Mouse (Mus musculus) stomach, postnatal 0 days (tissue): ENCODE results near the gene Inafm2. TPM values are rescaled to one million over a fixed set of nuclear protein-coding genes. Genes with fewer than 3 reads are reported as not detected.

ENCODE experiments used
- ATAC-seq: fragments of 200-750 bp; cut with Nextera tagmentation; 2 replicates; pipeline ENCODE4 v1.8.0; 2017; ENCODE audit not compliant: low FRiP score, low TSS enrichment
- DNase-seq: peaks from one replicate; pipeline ENCODE4 v3.0.0-alpha.2; 2016; ENCODE audit warnings: low spot score
- H3K27ac ChIP-seq: fragments of 300-500 bp; sonication (generic); replicated peaks from 2 replicates; pipeline ENCODE4 v1.5.1; 2014; ENCODE audit warnings: mild to moderate bottlenecking, control low read depth
- H3K27me3 ChIP-seq: fragments of 300-500 bp; sonication (generic); 2 replicates; pipeline ENCODE4 v1.6.1; 2014; ENCODE audit warnings: low read length; ENCODE audit not compliant: control insufficient read depth, insufficient read depth
- H3K36me3 ChIP-seq: fragments of 300-500 bp; sonication (generic); 2 replicates; pipeline ENCODE4 v1.6.1; 2014; ENCODE audit warnings: low read length, mixed read lengths; ENCODE audit not compliant: control insufficient read depth, insufficient read depth
- H3K4me1 ChIP-seq: fragments of 300-500 bp; sonication (generic); replicated peaks from 2 replicates; pipeline ENCODE4 v1.6.1; 2014; ENCODE audit warnings: antibody characterized with exemption; ENCODE audit not compliant: control insufficient read depth, insufficient read depth
- H3K4me2 ChIP-seq: fragments of 300-500 bp; sonication (generic); replicated peaks from 2 replicates; pipeline ENCODE4 v1.6.1; 2014; ENCODE audit warnings: low read depth, mild to moderate bottlenecking, control low read depth, moderate library complexity
- H3K4me3 ChIP-seq: fragments of 300-500 bp; sonication (generic); 2 replicates; pipeline ENCODE4 v1.5.1; 2014; ENCODE audit warnings: low read depth, low read length, control low read depth
- H3K9ac ChIP-seq: fragments of 300-500 bp; sonication (generic); 2 replicates; pipeline ENCODE4 v1.6.1; 2014; ENCODE audit warnings: mild to moderate bottlenecking, low read length, control low read depth, mixed read lengths
- H3K9me3 ChIP-seq: fragments of 300-500 bp; sonication (generic); 2 replicates; pipeline ENCODE4 v1.6.1; 2016; ENCODE audit warnings: low read length; ENCODE audit not compliant: control insufficient read depth
- CTCF ChIP-seq: IDR thresholded peaks from 2 replicates; pipeline ENCODE4 v1.5.1; 2016; ENCODE audit warnings: antibody characterized with exemption, low read depth, mild to moderate bottlenecking, moderate library complexity
- EP300 ChIP-seq: optimal IDR thresholded peaks from 2 replicates; pipeline ENCODE3; 2016; ENCODE audit warnings: antibody characterized with exemption
- WGBS: fragments of 180-500 bp; shearing (Covaris S2); extraction: QIAGEN DNeasy Blood & Tissue Kit; methylation state at CpG from one replicate; pipeline ENCODE4 v1.1.7; 2014; 5-methylcytosine and 5-hydroxymethylcytosine counted together
- polyA plus RNA-seq: library from polyadenylated mRNA; unstranded; fragments of >200 nt; fragmentation: Nextera tagmentation; extraction: Ambion mirVana; gene quantifications from 2 replicates; pipeline ENCODE4 v1.2.1, GENCODE M21; 2015

The Inafm2 gene
- polyA plus RNA-seq, 1 experiment from 2014 or later, result 33.8 TPM

DNA sequence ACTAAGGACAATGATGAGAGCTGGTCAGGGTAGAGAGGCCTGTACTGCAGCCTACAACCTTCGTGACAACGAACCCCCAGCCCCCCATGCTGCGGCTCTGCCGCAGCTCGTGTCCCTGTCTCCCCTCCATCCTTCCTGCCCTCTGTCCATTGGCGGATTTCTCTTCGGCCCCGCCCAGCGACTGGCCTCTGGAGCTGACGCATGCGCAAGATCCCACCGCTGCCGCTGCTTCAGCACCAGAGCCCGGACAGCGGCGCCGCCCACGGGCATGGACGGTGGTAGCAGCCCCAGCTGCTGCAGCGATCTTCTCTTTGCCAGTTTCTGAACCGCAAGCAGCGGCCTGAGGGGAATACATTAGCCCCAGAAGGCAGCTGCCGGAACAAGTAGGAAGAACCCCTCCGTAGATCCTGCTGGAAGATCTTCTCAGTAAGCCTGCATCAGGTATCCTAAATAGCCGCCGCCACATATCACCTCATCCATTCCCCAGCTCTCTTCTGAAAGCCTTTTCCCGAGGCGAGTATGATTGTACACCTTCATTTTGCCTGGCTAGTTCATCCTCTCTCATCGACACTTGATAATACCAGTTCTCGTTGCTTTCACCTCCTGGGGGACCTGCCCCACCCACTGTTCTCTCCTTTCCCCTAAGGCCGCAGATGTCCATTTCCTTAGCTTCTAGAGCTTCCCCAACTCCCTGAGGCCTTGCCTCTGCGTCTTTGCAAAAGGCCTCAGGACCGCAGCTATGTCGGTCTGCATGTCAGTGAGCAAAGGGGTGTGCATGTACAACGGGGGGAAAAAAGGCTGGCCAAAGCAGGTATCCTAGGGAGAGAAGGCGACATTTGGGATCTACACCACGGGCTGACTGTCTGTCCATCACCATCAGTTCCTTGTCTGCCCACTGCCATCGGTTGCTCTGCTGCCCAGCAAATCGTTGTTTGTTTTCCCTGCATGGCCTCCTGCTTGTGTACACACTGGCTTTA lies 34.2 kb downstream of the Inafm2 start, which contains the start of gene Disp2:
Gene Disp2, plus strand, starts transcription at position 216 of the 977 bp plus-strand sequence.
- 11% methylated on average over 39 of the region's 39 CpGs for WGBS
- no peaks in the 10 kb centered on the region for H3K9me3 ChIP-seq

DNA sequence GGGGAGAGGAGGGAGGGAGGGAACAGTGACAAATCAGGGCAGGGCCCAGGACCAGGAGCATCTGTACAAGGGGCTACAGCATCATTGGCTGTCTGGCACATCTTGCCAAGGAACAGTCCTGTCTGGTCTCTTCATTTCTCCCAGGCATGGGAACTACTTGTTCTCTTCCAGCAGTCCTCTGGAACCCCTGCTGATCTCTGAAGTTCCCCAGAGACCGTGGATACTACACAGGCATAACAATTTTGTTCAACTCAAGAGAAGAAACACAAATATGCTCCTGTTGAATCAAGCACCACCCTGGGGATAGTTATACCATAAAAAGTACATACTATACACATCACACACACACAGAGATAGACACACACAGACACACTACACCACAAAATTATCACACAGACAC lies 35.6 kb downstream of the Inafm2 start:
- Histone ChIP-seq H3K27me3 (no peaks in the 10 kb centered on the region), H3K36me3 (no peaks in the 10 kb centered on the region), H3K4me1 (0 out of 2 replicates have a peak, but pooled peaks cover 3% of the 10 kb centered on the region), H3K4me2 (no peak overlapping the region), H3K27ac (no peak overlapping the region), H3K9ac (no peak overlapping the region), H3K9me3 (no peaks in the 10 kb centered on the region), H3K4me3 (no peak overlapping the region)
- no peak for DNase-seq
- 48% methylated on average over 1 of the region's 1 CpGs for WGBS
- no peak for ATAC-seq
- TF ChIP-seq EP300, result no peak
- no peak for TF ChIP-seq CTCF

More for the DNA sequence above, 34.2 kb downstream of the Inafm2 start, which contains the start of gene Disp2:
- Histone ChIP-seq H3K27ac (no peak within 1 kb of the TSS), H3K36me3 (no peaks in the 10 kb centered on the region), H3K4me3 (peak within 1 kb of the TSS; percentile 23; the same call in 1 of the 2 replicates), H3K4me1 (0 out of 2 replicates have a peak, but pooled peaks cover 3% of the 10 kb centered on the region), H3K9ac (no peak within 1 kb of the TSS), H3K4me2 (peak within 1 kb of the TSS; percentile 51), H3K27me3 (no peaks in the 10 kb centered on the region)
- ATAC-seq (peak; percentile 84), DNase-seq (peak; percentile 94)
- peak; percentile 68 for TF ChIP-seq CTCF
- no peak for TF ChIP-seq EP300

DNA sequence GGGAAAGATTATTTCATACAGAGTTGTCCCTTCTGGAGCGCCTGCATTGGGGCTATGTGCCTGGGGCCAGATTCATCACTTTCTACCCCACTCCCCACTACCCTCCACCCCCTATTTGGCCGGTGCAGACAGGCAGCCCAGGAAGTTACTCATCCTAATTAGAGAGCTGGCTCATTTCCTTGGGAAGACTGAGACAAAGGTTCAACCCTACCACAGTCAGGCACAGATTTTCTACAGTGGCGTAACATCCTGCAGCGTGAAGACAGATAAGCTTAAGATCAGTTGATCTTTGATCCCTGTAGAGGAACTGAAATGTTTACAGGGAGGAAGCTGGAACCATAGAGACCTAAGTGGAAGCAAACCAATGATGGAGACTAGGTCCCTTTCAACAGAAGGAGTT lies 36.7 kb downstream of the Inafm2 start:
- no peak overlapping the region for H3K27ac ChIP-seq
- H3K9me3 ChIP-seq, result no peaks in the 10 kb centered on the region
- DNase-seq (no peak), ATAC-seq (no peak)
- TF ChIP-seq CTCF (no peak), EP300 (no peak)
- H3K36me3 ChIP-seq, result no peaks in the 10 kb centered on the region
- WGBS, result 63% methylated on average over 4 of the region's 4 CpGs
- no peak overlapping the region for H3K9ac ChIP-seq
- H3K4me2 ChIP-seq, result no peak overlapping the region
- 0 out of 2 replicates have a peak, but pooled peaks cover 3% of the 10 kb centered on the region for H3K4me1 ChIP-seq
- H3K27me3 ChIP-seq, result no peaks in the 10 kb centered on the region
- H3K4me3 ChIP-seq, result no peak overlapping the region

DNA sequence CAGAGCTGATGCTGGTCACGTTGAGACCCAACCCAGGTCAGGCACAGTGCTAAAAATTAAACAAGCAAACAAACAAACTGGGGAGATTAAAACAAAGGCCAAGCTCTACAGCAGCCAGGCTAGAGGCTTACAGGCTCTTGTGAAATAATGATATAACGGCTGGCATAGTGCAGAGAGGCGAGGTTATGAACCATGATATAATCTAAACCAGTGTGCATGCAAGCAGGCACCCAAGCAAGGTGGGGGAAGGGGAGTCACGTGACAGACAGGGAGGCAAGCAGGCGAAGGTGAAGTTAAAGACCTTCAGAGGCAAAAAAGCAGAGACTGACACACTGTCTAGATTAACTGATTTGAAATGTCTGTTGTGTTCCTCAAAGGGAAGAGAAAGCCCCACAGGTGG lies 37.5 kb downstream of the Inafm2 start:
- Histone ChIP-seq H3K4me1 (0 out of 2 replicates have a peak, but pooled peaks cover 3% of the 10 kb centered on the region), H3K4me2 (no peak overlapping the region), H3K9ac (no peak overlapping the region), H3K27me3 (no peaks in the 10 kb centered on the region), H3K9me3 (no peaks in the 10 kb centered on the region), H3K36me3 (no peaks in the 10 kb centered on the region), H3K4me3 (no peak overlapping the region), H3K27ac (no peak overlapping the region)
- TF ChIP-seq EP300 (no peak), CTCF (no peak)
- WGBS, result 48% methylated on average over 5 of the region's 5 CpGs
- DNase-seq (no peak), ATAC-seq (no peak)

DNA sequence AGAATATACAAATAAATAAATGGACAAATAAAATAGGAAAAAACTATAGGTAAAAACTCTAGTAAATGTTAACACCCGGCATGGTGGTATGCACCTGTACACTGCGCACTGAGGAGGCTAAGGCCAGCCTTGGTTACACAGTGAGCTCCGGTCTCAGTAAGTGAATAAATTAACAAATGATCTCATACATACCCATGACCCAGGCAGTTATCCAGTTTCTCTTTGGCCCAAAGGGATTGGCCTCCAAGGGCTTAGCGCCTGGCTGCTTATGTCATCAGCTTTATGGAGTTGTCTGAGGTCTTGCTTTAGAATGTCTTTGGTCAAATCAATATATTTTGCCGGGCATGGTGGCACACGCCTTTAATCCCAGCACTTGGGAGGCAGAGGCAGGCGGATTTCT lies 38.1 kb downstream of the Inafm2 start:
- no peak for ATAC-seq
- no peaks in the 10 kb centered on the region for H3K36me3 ChIP-seq

DNA sequence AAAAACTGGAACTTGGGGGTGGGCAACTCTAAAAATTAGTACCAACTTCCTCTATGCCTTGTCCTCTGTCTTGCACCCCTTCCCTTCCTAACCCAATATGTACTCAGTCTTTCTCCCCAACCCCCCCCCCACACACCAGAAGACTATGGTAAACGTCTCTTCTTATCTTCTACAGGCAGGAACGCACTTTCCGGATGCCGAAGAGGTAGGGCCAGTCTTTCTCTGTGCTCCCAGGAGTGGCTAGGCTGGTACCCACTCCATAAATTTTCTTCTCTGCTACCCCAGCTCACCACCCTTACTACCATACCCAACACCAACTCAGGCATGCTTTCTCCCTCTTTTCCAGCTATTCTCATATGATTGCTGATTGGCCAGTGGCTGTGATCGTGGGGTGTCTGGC lies 41.0 kb downstream of the Inafm2 start:
- no peak for TF ChIP-seq CTCF
- no peak for TF ChIP-seq EP300

More for the DNA sequence above, 38.1 kb downstream of the Inafm2 start:
- Histone ChIP-seq H3K4me3 (no peak overlapping the region), H3K9me3 (no peaks in the 10 kb centered on the region), H3K27me3 (no peaks in the 10 kb centered on the region), H3K4me1 (0 out of 2 replicates have a peak, but pooled peaks cover 3% of the 10 kb centered on the region), H3K4me2 (no peak overlapping the region), H3K27ac (no peak overlapping the region), H3K9ac (no peak overlapping the region)
- 88% methylated on average over 7 of the region's 7 CpGs for WGBS
- TF ChIP-seq EP300 (no peak), CTCF (no peak)
- DNase-seq, result no peak

More for the DNA sequence above, 41.0 kb downstream of the Inafm2 start:
- ATAC-seq (no peak), DNase-seq (no peak)
- Histone ChIP-seq H3K27ac (no peak overlapping the region), H3K4me1 (no peaks in the 10 kb centered on the region), H3K9ac (no peak overlapping the region), H3K4me2 (no peak overlapping the region), H3K27me3 (no peaks in the 10 kb centered on the region), H3K4me3 (no peak overlapping the region), H3K36me3 (no peaks in the 10 kb centered on the region), H3K9me3 (no peaks in the 10 kb centered on the region)
- WGBS, result 66% methylated on average over 5 of the region's 5 CpGs
